In genomic region chr4:21539583-21539982, GRCm38 (mm10) we compare ENCODE assay signal across 20 mouse cellular contexts.
"Had no signal": no experiment of that assay in that cellular context is flagged by ENCODE, and none has a peak within 500 bp of the region (broad histone marks: within the 10 kb centered on the region; RNA-seq: fewer than 3 reads in every experiment).

No protein-coding gene starts in this region.

- ATAC-seq: liver, postnatal 0 days; lung, postnatal 0 days; midbrain, embryonic 16.5 days had no signal

- H3K4me1 ChIP-seq: liver, embryonic 15.5 days; lung, embryonic 15.5 days; midbrain, embryonic 10.5 days; midbrain, embryonic 12.5 days; neural tube, embryonic 13.5 days; stomach, embryonic 15.5 days had no signal

- H3K27me3 ChIP-seq: liver, embryonic 15.5 days; lung, embryonic 15.5 days; midbrain, embryonic 12.5 days; neural tube, embryonic 13.5 days; stomach, embryonic 15.5 days had no signal

- H3K4me2 ChIP-seq: liver, embryonic 15.5 days; lung, embryonic 15.5 days; midbrain, embryonic 12.5 days; neural tube, embryonic 13.5 days; stomach, embryonic 15.5 days had no signal

- DNase-seq: liver, postnatal 0 days; lung, adult 2 months; lung, postnatal 14 days; lung, postnatal 36 days; midbrain, embryonic 14.5 days; right cerebral cortex, postnatal 14 days; thymus, adult 2 months; thymus, postnatal 25 days; thymus, postnatal 4 days had no signal

- H3K9me3 ChIP-seq: liver, embryonic 15.5 days; lung, embryonic 15.5 days; midbrain, embryonic 10.5 days; midbrain, embryonic 12.5 days; neural tube, embryonic 13.5 days; stomach, embryonic 15.5 days had no signal

- H3K27ac ChIP-seq: liver, embryonic 15.5 days; lung, embryonic 15.5 days; macrophage; midbrain, embryonic 10.5 days; midbrain, embryonic 12.5 days; neural tube, embryonic 13.5 days; stomach, embryonic 15.5 days; stomach, postnatal 0 days had no signal

- H3K36me3 ChIP-seq: liver, embryonic 15.5 days; lung, embryonic 15.5 days; midbrain, embryonic 10.5 days; midbrain, embryonic 12.5 days; neural tube, embryonic 13.5 days; stomach, embryonic 15.5 days had no signal

- H3K9ac ChIP-seq: liver, embryonic 15.5 days; liver, postnatal 0 days; lung, embryonic 15.5 days; midbrain, embryonic 12.5 days; neural tube, embryonic 13.5 days; stomach, embryonic 15.5 days had no signal

- H3K4me3 ChIP-seq: liver, embryonic 15.5 days; lung, embryonic 15.5 days; midbrain, embryonic 10.5 days; midbrain, embryonic 12.5 days; myocyte; neural tube, embryonic 13.5 days; stomach, embryonic 15.5 days had no signal
